Mouse (Mus musculus) lung, adult 2 months (tissue): ENCODE data around the gene Ffar3.

Experiments
- CTCF ChIP-seq: fragments of 200-500 bp; IDR thresholded peaks from 2 replicates; pipeline ENCODE4 v1.5.1; 2011; ENCODE audit warnings: mild to moderate bottlenecking, low read length, control low read depth; ENCODE audit not compliant: insufficient read depth
- POLR2A ChIP-seq: fragments of 200-500 bp; IDR thresholded peaks from 2 replicates; pipeline ENCODE4 v1.6.1; 2011; ENCODE audit warnings: low read depth, mild to moderate bottlenecking, control low read depth, low read length, borderline replicate concordance; ENCODE audit errors: extremely low read depth

GRCm38 (mm10) chr7:30888786-30889185, 32.8 kb upstream of the Ffar3 start:
- TF ChIP-seq POLR2A, result no peak
- TF ChIP-seq CTCF, result no peak
